Mouse (Mus musculus): ENCODE data around the gene Asic2. TPM values are rescaled to one million over a fixed set of nuclear protein-coding genes. Genes with fewer than 3 reads are reported as not detected.

Asic2 gene
- polyA plus RNA-seq, 1 experiment from 2014 or later = 0.47 TPM

DNA sequence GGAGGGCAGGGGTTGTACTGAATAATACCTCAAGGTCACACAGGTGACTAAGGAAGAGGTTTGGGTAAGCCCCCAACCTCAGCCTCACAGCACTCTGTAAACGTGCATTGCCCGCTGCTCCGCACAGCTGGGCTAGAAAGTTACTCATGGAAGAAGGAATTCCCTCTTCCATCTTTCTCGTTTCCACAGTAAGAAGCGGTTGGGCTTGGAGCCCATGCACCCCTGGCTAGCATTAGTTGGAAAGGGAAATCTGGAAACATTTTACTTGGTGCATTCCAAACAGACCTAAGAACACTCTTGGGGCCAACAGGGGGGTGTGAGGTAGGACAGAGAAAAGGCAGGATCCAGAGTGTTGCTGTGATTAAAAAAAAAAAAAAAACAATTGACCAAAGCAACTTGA, 203.0 kb downstream of the Asic2 start:
- no peak for ATAC-seq (ENCODE audit: low FRiP score, low TSS enrichment)
- no peaks in the 10 kb centered on the region for H3K4me1 ChIP-seq (replicated peaks; ENCODE audit: control insufficient read depth, insufficient read depth)

GRCm38 (mm10) chr11:81764778-81765177, 203.5 kb downstream of the Asic2 start:
- H3K9ac ChIP-seq (ENCODE audit: low read length) = no peak overlapping the region
- H3K4me1 ChIP-seq (replicated peaks; ENCODE audit: control insufficient read depth, insufficient read depth) = no peaks in the 10 kb centered on the region
- DNase-seq (ENCODE audit: low spot score) (no peak), ATAC-seq (ENCODE audit: low FRiP score, low TSS enrichment) (no peak)
- H3K4me3 ChIP-seq (ENCODE audit: low read depth, low read length) = no peak overlapping the region
- no peak for TF ChIP-seq EP300 (optimal IDR thresholded peaks at IDR 0.05)
- no peak for TF ChIP-seq CTCF (IDR thresholded peaks at IDR 0.05; ENCODE audit: low read depth)
- H3K36me3 ChIP-seq (ENCODE audit: control insufficient read depth, insufficient read depth, low read length) = no peaks in the 10 kb centered on the region
- H3K4me2 ChIP-seq (replicated peaks; ENCODE audit: low read depth) = no peak overlapping the region
- WGBS = 14% methylated on average over 3 of the region's 3 CpGs
- no peaks in the 10 kb centered on the region for H3K27me3 ChIP-seq (ENCODE audit: control insufficient read depth, insufficient read depth, low read length)
- no peaks in the 10 kb centered on the region for H3K9me3 ChIP-seq (ENCODE audit: control insufficient read depth, low read length)
- H3K27ac ChIP-seq (replicated peaks) = no peak overlapping the region

More for the DNA sequence above, 203.0 kb downstream of the Asic2 start:
- Histone ChIP-seq H3K27ac (replicated peaks) (no peak overlapping the region), H3K9me3 (ENCODE audit: control insufficient read depth, low read length) (no peaks in the 10 kb centered on the region), H3K4me2 (replicated peaks; ENCODE audit: low read depth) (no peak overlapping the region), H3K27me3 (ENCODE audit: control insufficient read depth, insufficient read depth, low read length) (no peaks in the 10 kb centered on the region), H3K4me3 (ENCODE audit: low read depth, low read length) (no peak overlapping the region), H3K36me3 (ENCODE audit: control insufficient read depth, insufficient read depth, low read length) (no peaks in the 10 kb centered on the region), H3K9ac (ENCODE audit: low read length) (no peak overlapping the region)
- WGBS = 48% methylated on average over 5 of the region's 5 CpGs
- no peak for DNase-seq (ENCODE audit: low spot score)
- TF ChIP-seq CTCF (IDR thresholded peaks at IDR 0.05; ENCODE audit: low read depth) (no peak), EP300 (optimal IDR thresholded peaks at IDR 0.05) (no peak)

GRCm38 (mm10) chr11:81757221-81757620, 211.0 kb downstream of the Asic2 start:
- no peaks in the 10 kb centered on the region for H3K36me3 ChIP-seq (ENCODE audit: control insufficient read depth, insufficient read depth, low read length)
- no peaks in the 10 kb centered on the region for H3K9me3 ChIP-seq (ENCODE audit: control insufficient read depth, low read length)
- no peaks in the 10 kb centered on the region for H3K27me3 ChIP-seq (ENCODE audit: control insufficient read depth, insufficient read depth, low read length)
- DNase-seq (ENCODE audit: low spot score) (no peak), ATAC-seq (ENCODE audit: low FRiP score, low TSS enrichment) (no peak)
- no peaks in the 10 kb centered on the region for H3K4me1 ChIP-seq (replicated peaks; ENCODE audit: control insufficient read depth, insufficient read depth)
- no peak overlapping the region for H3K4me3 ChIP-seq (ENCODE audit: low read depth, low read length)
- WGBS = 90% methylated on average over 4 of the region's 4 CpGs
- no peak for TF ChIP-seq CTCF (IDR thresholded peaks at IDR 0.05; ENCODE audit: low read depth)
- TF ChIP-seq EP300 (optimal IDR thresholded peaks at IDR 0.05) = no peak
- H3K27ac ChIP-seq (replicated peaks) = no peak overlapping the region
- no peak overlapping the region for H3K4me2 ChIP-seq (replicated peaks; ENCODE audit: low read depth)
- H3K9ac ChIP-seq (ENCODE audit: low read length) = no peak overlapping the region

DNA sequence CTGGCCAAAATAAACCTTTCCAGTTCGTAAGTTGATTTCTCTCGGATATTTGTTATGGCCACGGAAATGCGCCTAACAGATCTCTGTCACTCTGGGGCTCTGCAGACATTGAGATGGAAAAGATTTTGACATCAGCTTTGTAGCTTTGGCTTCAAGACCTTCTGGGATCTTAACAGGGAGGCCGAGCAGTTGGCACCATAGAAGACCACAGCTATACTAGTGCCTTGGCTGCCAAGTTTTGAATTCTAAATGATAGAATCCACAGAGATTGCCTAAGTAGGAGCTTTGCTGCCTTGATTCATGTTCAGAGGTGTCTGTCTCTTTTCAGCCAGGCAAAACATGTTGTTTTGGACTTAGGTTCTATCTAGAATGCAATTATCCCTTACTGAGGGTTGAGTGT, 217.4 kb downstream of the Asic2 start:
- H3K27ac ChIP-seq (replicated peaks) = no peak overlapping the region
- H3K9ac ChIP-seq (ENCODE audit: low read length) = no peak overlapping the region
- H3K4me2 ChIP-seq (replicated peaks; ENCODE audit: low read depth) = no peak overlapping the region
- 85% methylated on average over 5 of the region's 5 CpGs for WGBS
- ATAC-seq (ENCODE audit: low FRiP score, low TSS enrichment) = no peak
- H3K4me1 ChIP-seq (replicated peaks; ENCODE audit: control insufficient read depth, insufficient read depth) = no peaks in the 10 kb centered on the region
- H3K27me3 ChIP-seq (ENCODE audit: control insufficient read depth, insufficient read depth, low read length) = no peaks in the 10 kb centered on the region
- TF ChIP-seq CTCF (IDR thresholded peaks at IDR 0.05; ENCODE audit: low read depth) = no peak
- no peak for TF ChIP-seq EP300 (optimal IDR thresholded peaks at IDR 0.05)
- H3K4me3 ChIP-seq (ENCODE audit: low read depth, low read length) = no peak overlapping the region
- no peaks in the 10 kb centered on the region for H3K36me3 ChIP-seq (ENCODE audit: control insufficient read depth, insufficient read depth, low read length)
- no peaks in the 10 kb centered on the region for H3K9me3 ChIP-seq (ENCODE audit: control insufficient read depth, low read length)
- no peak for DNase-seq (ENCODE audit: low spot score)

DNA sequence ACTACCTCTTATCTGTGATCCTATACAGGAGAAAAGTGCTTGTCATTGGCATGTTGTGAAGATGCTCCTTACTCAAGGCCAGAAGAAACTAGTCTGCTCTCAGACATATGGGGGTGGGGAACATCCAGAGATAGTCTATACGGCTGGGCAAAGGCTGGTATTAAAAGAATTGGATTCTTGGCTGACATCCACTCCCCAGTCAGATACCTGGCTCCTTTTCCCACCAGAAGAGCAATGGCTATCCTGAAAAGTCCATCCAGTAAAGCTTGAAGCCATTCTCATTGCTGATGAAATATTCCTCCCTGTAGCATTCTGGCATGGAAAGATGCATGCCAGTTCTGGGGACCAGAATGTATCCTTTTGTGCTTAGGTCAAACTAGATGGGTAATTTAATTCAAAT, 218.2 kb downstream of the Asic2 start:
- DNase-seq (ENCODE audit: low spot score) (no peak), ATAC-seq (ENCODE audit: low FRiP score, low TSS enrichment) (no peak)
- TF ChIP-seq CTCF (IDR thresholded peaks at IDR 0.05; ENCODE audit: low read depth) (no peak), EP300 (optimal IDR thresholded peaks at IDR 0.05) (no peak)
- no peak overlapping the region for H3K4me3 ChIP-seq (ENCODE audit: low read depth, low read length)
- H3K9ac ChIP-seq (ENCODE audit: low read length) = no peak overlapping the region
- H3K27me3 ChIP-seq (ENCODE audit: control insufficient read depth, insufficient read depth, low read length) = no peaks in the 10 kb centered on the region
- WGBS = 74% methylated on average over 1 of the region's 1 CpGs
- no peaks in the 10 kb centered on the region for H3K9me3 ChIP-seq (ENCODE audit: control insufficient read depth, low read length)
- no peak overlapping the region for H3K27ac ChIP-seq (replicated peaks)
- no peaks in the 10 kb centered on the region for H3K4me1 ChIP-seq (replicated peaks; ENCODE audit: control insufficient read depth, insufficient read depth)
- no peaks in the 10 kb centered on the region for H3K36me3 ChIP-seq (ENCODE audit: control insufficient read depth, insufficient read depth, low read length)
- no peak overlapping the region for H3K4me2 ChIP-seq (replicated peaks; ENCODE audit: low read depth)

- no peaks in the 10 kb centered on the region for H3K36me3 ChIP-seq (ENCODE audit: control insufficient read depth, insufficient read depth, low read length)
- 49% methylated on average over 3 of the region's 3 CpGs for WGBS
- H3K9ac ChIP-seq (ENCODE audit: low read length) = no peak overlapping the region
- ATAC-seq (ENCODE audit: low FRiP score, low TSS enrichment) (no peak), DNase-seq (ENCODE audit: low spot score) (no peak)
- H3K4me2 ChIP-seq (replicated peaks; ENCODE audit: low read depth) = no peak overlapping the region
- H3K27ac ChIP-seq (replicated peaks) = no peak overlapping the region
- H3K4me3 ChIP-seq (ENCODE audit: low read depth, low read length) = no peak overlapping the region
- no peaks in the 10 kb centered on the region for H3K9me3 ChIP-seq (ENCODE audit: control insufficient read depth, low read length)
- TF ChIP-seq CTCF (IDR thresholded peaks at IDR 0.05; ENCODE audit: low read depth) (no peak), EP300 (optimal IDR thresholded peaks at IDR 0.05) (no peak)
- no peaks in the 10 kb centered on the region for H3K4me1 ChIP-seq (replicated peaks; ENCODE audit: control insufficient read depth, insufficient read depth)
- no peaks in the 10 kb centered on the region for H3K27me3 ChIP-seq (ENCODE audit: control insufficient read depth, insufficient read depth, low read length)
Observed at GRCm38 (mm10) chr11:81738995-81739394, 229.3 kb downstream of the Asic2 start.

Measured in stomach, postnatal 0 days (tissue).